Mouse (Mus musculus) heart, postnatal 0 days (tissue): ENCODE measurements around the gene Zmiz1. TPM values are rescaled to one million over a fixed set of nuclear protein-coding genes. Genes with fewer than 3 reads are reported as not detected.

Experiments used
- ATAC-seq: fragments of 200-750 bp; cut with Nextera tagmentation; 2 replicates; pipeline ENCODE4 v1.8.0; 2017; ENCODE audit warnings: low read depth, moderate number of reproducible peaks, moderate library complexity; ENCODE audit not compliant: insufficient read depth
- DNase-seq: peaks from one replicate; pipeline ENCODE4 v3.0.0-alpha.2; 2016; ENCODE audit warnings: low spot score
- H3K27ac ChIP-seq: fragments of 300-500 bp; sonication (generic); 2 replicates; pipeline ENCODE4 v1.5.1; 2014; ENCODE audit warnings: low read depth, mild to moderate bottlenecking
- H3K27me3 ChIP-seq: fragments of 300-500 bp; sonication (generic); 2 replicates; pipeline ENCODE4 v1.6.1; 2014; ENCODE audit warnings: low read length, mixed read lengths; ENCODE audit not compliant: control insufficient read depth, insufficient read depth
- H3K36me3 ChIP-seq: fragments of 300-500 bp; sonication (generic); replicated peaks from 2 replicates; pipeline ENCODE4 v1.6.1; 2014; ENCODE audit warnings: low read length, mixed read lengths; ENCODE audit not compliant: control insufficient read depth, insufficient read depth
- H3K4me1 ChIP-seq: fragments of 300-500 bp; sonication (generic); 2 replicates; pipeline ENCODE4 v1.6.1; 2014; ENCODE audit warnings: antibody characterized with exemption; ENCODE audit not compliant: control insufficient read depth, insufficient read depth
- H3K4me2 ChIP-seq: fragments of 300-500 bp; sonication (generic); 2 replicates; pipeline ENCODE4 v1.6.1; 2014; ENCODE audit warnings: low read depth, mild to moderate bottlenecking, low read length, moderate library complexity
- H3K4me3 ChIP-seq: fragments of 300-500 bp; sonication (generic); 2 replicates; pipeline ENCODE4 v1.5.1; 2014; ENCODE audit warnings: low read depth, low read length
- H3K9ac ChIP-seq: fragments of 300-500 bp; sonication (generic); replicated peaks from 2 replicates; pipeline ENCODE4 v1.6.1; 2014; ENCODE audit warnings: low read depth, low read length, mixed read lengths
- H3K9me3 ChIP-seq: fragments of 300-500 bp; sonication (generic); replicated peaks from 2 replicates; pipeline ENCODE4 v1.6.1; 2016; ENCODE audit warnings: low read length; ENCODE audit not compliant: control insufficient read depth
- CTCF ChIP-seq: IDR thresholded peaks from 2 replicates; pipeline ENCODE4 v1.5.1; 2016; ENCODE audit warnings: antibody characterized with exemption, control low read depth, low read depth
- EP300 ChIP-seq: IDR thresholded peaks from 2 replicates; pipeline ENCODE4 v1.6.1; 2016; ENCODE audit warnings: antibody characterized with exemption, low read depth
- WGBS: fragments of 180-500 bp; shearing (Covaris S2); extraction: QIAGEN DNeasy Blood & Tissue Kit; methylation state at CpG from one replicate; pipeline ENCODE4 v1.1.7; 2014; 5-methylcytosine and 5-hydroxymethylcytosine counted together
- polyA plus RNA-seq: library from polyadenylated mRNA; unstranded; fragments of >200 nt; fragmentation: Nextera tagmentation; extraction: Ambion mirVana; gene quantifications from 2 replicates; pipeline ENCODE4 v1.2.1, GENCODE M21; 2015
- total RNA-seq: library from RNA; depleted of rRNA; stranded (reverse); fragments of >200 nt; gene quantifications from 2 replicates; pipeline ENCODE4 v1.2.3, GENCODE M21; 2014; ENCODE audit warnings: low replicate concordance

Zmiz1 gene
- total and polyA plus RNA-seq, 2 experiments from 2014 or later: 13.8 to 41.0 TPM

DNA sequence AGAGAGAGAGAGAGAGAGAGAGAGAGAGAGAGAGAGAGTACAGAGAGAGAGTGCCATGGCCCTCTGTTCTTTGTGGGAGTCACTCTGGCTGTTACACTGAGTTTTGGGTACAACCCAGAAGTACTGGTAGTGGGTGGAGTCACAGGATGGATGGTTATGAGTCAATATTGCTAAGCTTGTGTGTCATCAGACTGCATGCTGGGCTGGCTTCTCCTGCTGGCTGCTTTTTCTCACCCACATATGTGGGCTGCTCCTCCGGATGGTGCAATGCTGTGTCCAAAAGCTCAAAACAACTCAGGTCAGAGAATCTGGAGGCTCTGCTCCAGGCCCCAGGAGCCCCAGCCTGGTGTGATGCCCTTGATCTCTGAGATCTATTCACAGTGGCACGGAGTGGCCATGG, 68.3 kb downstream of the Zmiz1 start:
- Histone ChIP-seq H3K9ac (no peak overlapping the region), H3K36me3 (no peaks in the 10 kb centered on the region), H3K4me2 (no peak overlapping the region), H3K27ac (0 out of 2 replicates have a peak overlapping the region, but pooled peaks have one; percentile 2), H3K9me3 (no peaks in the 10 kb centered on the region), H3K4me1 (peaks cover 43% of the 10 kb centered on the region), H3K27me3 (no peaks in the 10 kb centered on the region), H3K4me3 (no peak overlapping the region)
- DNase-seq: no peak
- no peak for TF ChIP-seq CTCF
- no peak for TF ChIP-seq EP300
- ATAC-seq: no peak
- WGBS: 57% methylated on average over 2 of the region's 2 CpGs

- no peak overlapping the region for H3K4me3 ChIP-seq
- no peaks in the 10 kb centered on the region for H3K27me3 ChIP-seq
- no peak for DNase-seq
- no peak overlapping the region for H3K27ac ChIP-seq
- no peak for ATAC-seq
- no peak for TF ChIP-seq EP300
- no peak for TF ChIP-seq CTCF
- no peak overlapping the region for H3K9ac ChIP-seq
- H3K4me1 ChIP-seq: peaks cover 42% of the 10 kb centered on the region
- H3K9me3 ChIP-seq: no peaks in the 10 kb centered on the region
- 88% methylated on average over 4 of the region's 4 CpGs for WGBS
- H3K4me2 ChIP-seq: no peak overlapping the region
- no peaks in the 10 kb centered on the region for H3K36me3 ChIP-seq
Observed at GRCm38 (mm10) chr14:25530342-25530741, 71.4 kb downstream of the Zmiz1 start.

DNA sequence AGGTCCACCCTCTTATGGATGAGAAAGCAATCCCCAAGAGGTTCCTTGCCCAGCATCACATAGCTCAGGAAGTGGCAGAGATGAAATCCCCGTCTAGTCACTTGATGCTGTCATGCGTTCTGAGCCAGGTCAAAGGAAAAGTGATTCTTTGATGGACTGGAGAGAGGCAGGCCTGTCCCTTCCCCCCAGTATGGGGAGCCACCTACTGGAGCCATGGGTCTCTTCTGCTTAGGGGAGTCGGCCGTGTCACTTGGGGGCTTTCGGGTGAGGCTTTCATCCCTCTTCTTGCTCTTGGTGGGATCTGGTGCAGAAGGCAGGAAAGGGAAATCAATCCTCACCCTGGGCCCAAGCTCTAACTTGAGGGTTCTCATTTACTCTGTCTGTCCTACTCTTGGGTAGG, 71.8 kb downstream of the Zmiz1 start:
- TF ChIP-seq CTCF (no peak), EP300 (no peak)
- 72% methylated on average over 5 of the region's 5 CpGs for WGBS
- no peak overlapping the region for H3K4me2 ChIP-seq
- no peak for DNase-seq
- no peak overlapping the region for H3K9ac ChIP-seq
- H3K4me1 ChIP-seq: peaks cover 39% of the 10 kb centered on the region
- H3K4me3 ChIP-seq: no peak overlapping the region
- no peak for ATAC-seq
- H3K27ac ChIP-seq: no peak overlapping the region
- H3K9me3 ChIP-seq: no peaks in the 10 kb centered on the region
- no peaks in the 10 kb centered on the region for H3K27me3 ChIP-seq
- 0 out of 2 replicates have a peak, but pooled peaks cover under 1% of the 10 kb centered on the region for H3K36me3 ChIP-seq

- Histone ChIP-seq H3K27ac (peak overlapping the region; percentile 69), H3K9ac (peak overlapping the region; percentile 12; the same call in 1 of the 2 replicates), H3K4me2 (no peak overlapping the region), H3K36me3 (peaks cover 17% of the 10 kb centered on the region; the same call in 1 of the 2 replicates), H3K4me1 (peaks cover 34% of the 10 kb centered on the region), H3K27me3 (no peaks in the 10 kb centered on the region), H3K4me3 (no peak overlapping the region), H3K9me3 (no peaks in the 10 kb centered on the region)
- ATAC-seq: no peak
- WGBS: 18% methylated on average over 3 of the region's 3 CpGs
- TF ChIP-seq EP300 (no peak), CTCF (no peak)
- DNase-seq: no peak
Observed at GRCm38 (mm10) chr14:25533010-25533409, 74.0 kb downstream of the Zmiz1 start.

GRCm38 (mm10) chr14:25533631-25534395, 74.8 kb downstream of the Zmiz1 start:
- no peak for DNase-seq
- peaks cover 34% of the 10 kb centered on the region for H3K4me1 ChIP-seq

DNA sequence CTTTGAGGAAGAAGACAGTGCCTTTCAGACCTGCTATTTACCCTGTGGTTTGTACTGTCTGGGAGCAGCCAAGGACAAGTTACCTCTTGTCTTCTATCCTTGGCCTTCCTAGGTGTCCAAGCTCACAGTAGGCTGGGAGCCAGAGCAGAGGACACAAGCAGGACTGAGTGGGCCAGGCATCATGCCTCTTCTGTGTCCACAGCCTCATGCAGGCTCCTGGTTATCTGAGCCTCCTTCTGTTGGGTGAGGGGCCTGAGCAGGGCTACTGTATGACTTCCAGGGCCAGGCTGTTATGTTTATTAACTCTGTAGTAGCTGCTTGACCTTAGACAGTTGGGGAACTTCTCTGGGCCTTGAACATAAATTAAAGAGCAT, 75.4 kb downstream of the Zmiz1 start:
- peaks cover 22% of the 10 kb centered on the region; the same call in 1 of the 2 replicates for H3K36me3 ChIP-seq
- no peak overlapping the region for H3K4me3 ChIP-seq
- TF ChIP-seq CTCF: no peak
- no peak for TF ChIP-seq EP300
- DNase-seq (no peak), ATAC-seq (no peak)
- H3K4me2 ChIP-seq: no peak overlapping the region
- peak overlapping the region; percentile 69 for H3K27ac ChIP-seq
- no peaks in the 10 kb centered on the region for H3K9me3 ChIP-seq
- H3K9ac ChIP-seq: no peak overlapping the region
- peaks cover 34% of the 10 kb centered on the region for H3K4me1 ChIP-seq
- H3K27me3 ChIP-seq: no peaks in the 10 kb centered on the region

More at GRCm38 (mm10) chr14:25533631-25534395, 74.8 kb downstream of the Zmiz1 start:
- Histone ChIP-seq H3K4me3 (no peak overlapping the region), H3K4me2 (no peak overlapping the region), H3K27ac (peak overlapping the region; percentile 69), H3K27me3 (no peaks in the 10 kb centered on the region), H3K9me3 (no peaks in the 10 kb centered on the region), H3K36me3 (peaks cover 22% of the 10 kb centered on the region; the same call in 1 of the 2 replicates), H3K9ac (0 out of 2 replicates have a peak overlapping the region, but pooled peaks have one; percentile 12)
- ATAC-seq: no peak
- WGBS: 56% methylated on average over 9 of the region's 9 CpGs
- TF ChIP-seq EP300 (no peak), CTCF (no peak)
